Mouse (Mus musculus) forebrain, embryonic 10.5 days (tissue): ENCODE results near the gene Fancd2. TPM values are rescaled to one million over a fixed set of nuclear protein-coding genes. Genes with fewer than 3 reads are reported as not detected.

Experiments
- DNase-seq: peaks from one replicate; pipeline ENCODE4 v3.0.0-alpha.2; 2017; ENCODE audit warnings: low spot score; ENCODE audit errors: extremely low spot score
- H3K27ac ChIP-seq: fragments of 300-500 bp; sonication (generic); 2 replicates; pipeline ENCODE4 v1.5.1; 2016; ENCODE audit warnings: mild to moderate bottlenecking
- H3K27me3 ChIP-seq: fragments of 300-500 bp; sonication (generic); 2 replicates; pipeline ENCODE4 v1.6.1; 2016; ENCODE audit warnings: mild to moderate bottlenecking; ENCODE audit not compliant: poor library complexity, severe bottlenecking
- H3K36me3 ChIP-seq: fragments of 300-500 bp; sonication (generic); replicated peaks from 2 replicates; pipeline ENCODE4 v1.6.1; 2016; ENCODE audit warnings: mild to moderate bottlenecking, moderate library complexity
- H3K4me1 ChIP-seq: fragments of 300-500 bp; sonication (generic); 2 replicates; pipeline ENCODE4 v1.6.1; 2016
- H3K4me3 ChIP-seq: fragments of 300-500 bp; sonication (generic); 2 replicates; pipeline ENCODE4 v1.5.1; 2016; ENCODE audit warnings: mild to moderate bottlenecking, moderate library complexity
- H3K9me3 ChIP-seq: fragments of 300-500 bp; sonication (generic); 2 replicates; pipeline ENCODE4 v1.6.1; 2016; ENCODE audit warnings: mild to moderate bottlenecking, moderate library complexity
- WGBS: fragments of 180-500 bp; shearing (Covaris S2); methylation state at CpG from one replicate; pipeline ENCODE4 v1.1.7; 2016; 5-methylcytosine and 5-hydroxymethylcytosine counted together
- polyA plus RNA-seq: library from polyadenylated mRNA; unstranded; fragments of >200 nt; fragmentation: Nextera tagmentation; extraction: Ambion mirVana; gene quantifications from 2 replicates; pipeline ENCODE4 v1.2.1, GENCODE M21; 2016

Gene Fancd2
- polyA plus RNA-seq, 1 experiment from 2014 or later = 20.7 TPM

DNA sequence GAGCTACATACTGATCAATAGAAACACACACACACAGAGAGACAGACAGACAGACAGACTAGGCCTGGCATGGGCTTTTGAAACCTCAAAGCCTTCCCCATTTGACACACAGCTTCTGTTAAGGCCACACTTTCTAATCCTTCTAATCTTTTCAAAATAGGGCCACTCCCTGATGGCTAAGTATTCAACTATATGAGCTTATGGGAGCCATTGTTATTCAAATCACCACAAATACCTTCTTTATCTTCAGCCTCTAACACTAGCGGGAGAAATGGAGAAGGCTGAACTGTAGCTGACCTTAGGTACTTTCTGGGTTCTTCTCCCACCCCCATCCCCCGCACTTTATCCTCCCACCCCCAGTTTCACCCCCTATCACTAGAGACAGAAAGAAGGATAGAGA lies 28.7 kb upstream of the Fancd2 start:
- Histone ChIP-seq H3K4me1 (peaks cover 21% of the 10 kb centered on the region), H3K4me3 (no peak overlapping the region), H3K36me3 (no peaks in the 10 kb centered on the region), H3K27ac (no peak overlapping the region), H3K27me3 (peaks cover 32% of the 10 kb centered on the region), H3K9me3 (peaks cover 5% of the 10 kb centered on the region; the same call in 1 of the 2 replicates)
- 57% methylated on average over 2 of the region's 2 CpGs for WGBS
- DNase-seq = no peak

GRCm38 (mm10) chr6:113505689-113506088 lies 25.8 kb upstream of the Fancd2 start:
- WGBS = 86% methylated on average over 1 of the region's 1 CpGs
- no peak for DNase-seq
- peaks cover 18% of the 10 kb centered on the region for H3K4me1 ChIP-seq

GRCm38 (mm10) chr6:113507130-113507529 lies 24.4 kb upstream of the Fancd2 start:
- peaks cover 5% of the 10 kb centered on the region; the same call in 1 of the 2 replicates for H3K9me3 ChIP-seq
- peaks cover 4% of the 10 kb centered on the region; the same call in 1 of the 2 replicates for H3K4me1 ChIP-seq
- H3K4me3 ChIP-seq = no peak overlapping the region
- H3K27me3 ChIP-seq = peaks cover 8% of the 10 kb centered on the region
- no peak overlapping the region for H3K27ac ChIP-seq
- 0 out of 2 replicates have a peak, but pooled peaks cover 5% of the 10 kb centered on the region for H3K36me3 ChIP-seq
- DNase-seq = no peak

More at GRCm38 (mm10) chr6:113505689-113506088, 25.8 kb upstream of the Fancd2 start:
- Histone ChIP-seq H3K9me3 (peaks cover 5% of the 10 kb centered on the region; the same call in 1 of the 2 replicates), H3K27me3 (peaks cover 23% of the 10 kb centered on the region), H3K27ac (no peak overlapping the region), H3K36me3 (no peaks in the 10 kb centered on the region), H3K4me3 (no peak overlapping the region)

- Histone ChIP-seq H3K36me3 (peaks cover 13% of the 10 kb centered on the region), H3K27ac (no peak overlapping the region), H3K4me3 (no peak overlapping the region), H3K9me3 (peaks cover 2% of the 10 kb centered on the region; the same call in 1 of the 2 replicates), H3K4me1 (no peaks in the 10 kb centered on the region; the same call in 1 of the 2 replicates), H3K27me3 (no peaks in the 10 kb centered on the region)
- no peak for DNase-seq
- WGBS = 71% methylated on average over 7 of the region's 7 CpGs
Measured at GRCm38 (mm10) chr6:113508272-113508946, 23.1 kb upstream of the Fancd2 start.

GRCm38 (mm10) chr6:113508947-113509280 lies 22.6 kb upstream of the Fancd2 start:
- no peak overlapping the region for H3K27ac ChIP-seq
- H3K4me1 ChIP-seq = no peaks in the 10 kb centered on the region; the same call in 1 of the 2 replicates
- H3K4me3 ChIP-seq = no peak overlapping the region
- H3K27me3 ChIP-seq = no peaks in the 10 kb centered on the region
- peaks cover 18% of the 10 kb centered on the region for H3K36me3 ChIP-seq
- H3K9me3 ChIP-seq = no peaks in the 10 kb centered on the region
- no peak for DNase-seq
- 61% methylated on average over 5 of the region's 5 CpGs for WGBS

DNA sequence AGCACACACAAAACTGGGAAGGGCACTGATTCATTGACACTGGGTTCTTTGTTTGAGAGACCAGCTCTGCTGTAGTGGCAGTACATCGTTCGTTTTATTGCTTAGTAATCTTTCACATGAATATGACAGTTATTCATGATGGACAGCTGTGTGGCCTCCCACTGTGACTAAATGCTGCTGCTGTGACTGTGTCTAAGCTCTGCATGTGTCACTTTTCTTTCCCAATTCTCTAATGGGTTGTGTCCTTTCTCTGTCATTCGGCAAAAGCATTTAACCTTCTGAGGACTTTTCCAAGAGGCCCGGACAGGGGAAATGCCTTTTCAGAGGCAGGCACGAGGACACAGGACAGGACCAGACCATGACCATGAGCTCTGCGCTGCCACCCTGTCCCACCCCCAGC lies 17.5 kb upstream of the Fancd2 start:
- Histone ChIP-seq H3K4me1 (no peaks in the 10 kb centered on the region; the same call in 1 of the 2 replicates), H3K27ac (no peak overlapping the region), H3K27me3 (no peaks in the 10 kb centered on the region), H3K36me3 (peaks cover 68% of the 10 kb centered on the region), H3K9me3 (no peaks in the 10 kb centered on the region), H3K4me3 (no peak overlapping the region)
- WGBS = 96% methylated on average over 6 of the region's 6 CpGs
- DNase-seq = no peak

DNA sequence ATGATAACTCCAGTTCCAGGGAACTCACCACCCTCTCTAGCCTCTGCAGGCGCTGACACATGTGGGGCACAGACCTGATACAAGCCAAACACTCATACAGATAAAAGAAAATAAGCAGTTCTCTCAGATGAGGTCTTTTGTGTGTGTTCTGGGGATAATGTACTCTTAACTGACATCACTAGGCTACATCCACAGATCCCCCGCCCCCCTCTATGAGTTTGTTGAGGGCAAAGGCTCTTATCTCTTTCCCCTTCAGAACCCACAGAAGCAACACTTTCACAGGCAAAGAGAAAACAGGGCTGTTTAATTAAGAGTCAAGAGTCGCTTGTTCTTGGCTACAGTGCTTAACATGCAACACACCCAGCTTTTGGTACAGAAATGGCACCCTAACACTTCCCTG lies 16.9 kb upstream of the Fancd2 start:
- H3K27ac ChIP-seq = no peak overlapping the region
- H3K36me3 ChIP-seq = peaks cover 75% of the 10 kb centered on the region
- H3K9me3 ChIP-seq = no peaks in the 10 kb centered on the region
- H3K27me3 ChIP-seq = no peaks in the 10 kb centered on the region
- no peaks in the 10 kb centered on the region for H3K4me1 ChIP-seq
- H3K4me3 ChIP-seq = no peak overlapping the region
- DNase-seq = no peak
- whole genome bisulfite sequencing = 99% methylated on average over 3 of the region's 3 CpGs

- Histone ChIP-seq H3K27me3 (no peaks in the 10 kb centered on the region), H3K27ac (no peak overlapping the region)
- 95% methylated on average over 8 of the region's 8 CpGs for WGBS
Measured at GRCm38 (mm10) chr6:113517434-113518080, 13.9 kb upstream of the Fancd2 start.

DNA sequence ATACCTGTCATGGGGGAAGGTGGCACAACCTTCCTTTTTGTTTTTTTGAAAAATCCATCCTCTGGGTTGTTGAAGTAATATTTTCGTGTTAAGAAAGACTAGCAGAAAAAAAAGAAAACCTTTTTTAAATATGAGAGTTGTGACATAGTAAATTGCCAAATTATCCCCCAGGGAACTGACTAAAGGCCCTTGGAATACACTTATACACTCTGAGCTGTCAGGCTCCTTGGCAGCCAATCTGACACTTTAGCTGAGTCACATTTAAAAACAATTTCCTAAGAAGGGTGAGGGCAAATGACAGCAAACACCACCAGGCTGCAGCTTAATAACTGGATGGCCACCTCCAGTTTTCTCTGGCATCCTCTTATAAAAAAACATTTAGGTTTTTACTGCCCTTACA lies 9.2 kb upstream of the Fancd2 start:
- H3K27me3 ChIP-seq = no peaks in the 10 kb centered on the region
- no peak overlapping the region for H3K4me3 ChIP-seq
- no peaks in the 10 kb centered on the region for H3K4me1 ChIP-seq
- WGBS = 81% methylated on average over 1 of the region's 1 CpGs
- no peak overlapping the region for H3K27ac ChIP-seq
- peaks cover 84% of the 10 kb centered on the region for H3K36me3 ChIP-seq
- no peak for DNase-seq
- H3K9me3 ChIP-seq = no peaks in the 10 kb centered on the region

More at GRCm38 (mm10) chr6:113517434-113518080, 13.9 kb upstream of the Fancd2 start:
- Histone ChIP-seq H3K4me3 (no peak overlapping the region), H3K4me1 (no peaks in the 10 kb centered on the region), H3K36me3 (peaks cover 99% of the 10 kb centered on the region), H3K9me3 (no peaks in the 10 kb centered on the region)
- no peak for DNase-seq

- Histone ChIP-seq H3K4me1 (no peaks in the 10 kb centered on the region), H3K36me3 (peaks cover 82% of the 10 kb centered on the region), H3K27me3 (no peaks in the 10 kb centered on the region), H3K4me3 (no peak overlapping the region), H3K27ac (no peak overlapping the region), H3K9me3 (no peaks in the 10 kb centered on the region)
- no peak for DNase-seq
- WGBS = 94% methylated on average over 8 of the region's 8 CpGs
Measured at GRCm38 (mm10) chr6:113523420-113523819, 8.1 kb upstream of the Fancd2 start.

GRCm38 (mm10) chr6:113531840-113532404 lies 440 bp downstream of the Fancd2 start:
- peak; percentile 23 for DNase-seq
- Histone ChIP-seq H3K27me3 (no peaks in the 10 kb centered on the region), H3K36me3 (peaks cover 35% of the 10 kb centered on the region), H3K4me1 (peaks cover 18% of the 10 kb centered on the region), H3K27ac (peak overlapping the region; percentile 86), H3K4me3 (peak overlapping the region; percentile 87), H3K9me3 (no peaks in the 10 kb centered on the region)
- WGBS = 7% methylated on average over 7 of the region's 7 CpGs

GRCm38 (mm10) chr6:113534886-113535285 lies 3.4 kb downstream of the Fancd2 start:
- Histone ChIP-seq H3K9me3 (no peaks in the 10 kb centered on the region), H3K4me3 (no peak overlapping the region), H3K27ac (no peak overlapping the region), H3K27me3 (no peaks in the 10 kb centered on the region), H3K4me1 (peaks cover 15% of the 10 kb centered on the region), H3K36me3 (peaks cover 47% of the 10 kb centered on the region)
- WGBS = 91% methylated on average over 7 of the region's 7 CpGs
- no peak for DNase-seq

GRCm38 (mm10) chr6:113541610-113542009 lies 10.1 kb downstream of the Fancd2 start:
- no peak overlapping the region for H3K4me3 ChIP-seq
- 88% methylated on average over 6 of the region's 6 CpGs for WGBS
- H3K36me3 ChIP-seq = peaks cover 67% of the 10 kb centered on the region
- H3K27ac ChIP-seq = no peak overlapping the region
- no peaks in the 10 kb centered on the region for H3K9me3 ChIP-seq
- DNase-seq = no peak
- H3K4me1 ChIP-seq = no peaks in the 10 kb centered on the region
- H3K27me3 ChIP-seq = no peaks in the 10 kb centered on the region
